Mouse (Mus musculus) adipocyte (in vitro differentiated cells): ENCODE measurements around the gene Gadd45g.

Experiments used
- DNase-seq: peaks from one replicate; pipeline ENCODE4 v3.0.0-alpha.2; 2016; ENCODE audit warnings: low spot score

Gene Gadd45g

DNA sequence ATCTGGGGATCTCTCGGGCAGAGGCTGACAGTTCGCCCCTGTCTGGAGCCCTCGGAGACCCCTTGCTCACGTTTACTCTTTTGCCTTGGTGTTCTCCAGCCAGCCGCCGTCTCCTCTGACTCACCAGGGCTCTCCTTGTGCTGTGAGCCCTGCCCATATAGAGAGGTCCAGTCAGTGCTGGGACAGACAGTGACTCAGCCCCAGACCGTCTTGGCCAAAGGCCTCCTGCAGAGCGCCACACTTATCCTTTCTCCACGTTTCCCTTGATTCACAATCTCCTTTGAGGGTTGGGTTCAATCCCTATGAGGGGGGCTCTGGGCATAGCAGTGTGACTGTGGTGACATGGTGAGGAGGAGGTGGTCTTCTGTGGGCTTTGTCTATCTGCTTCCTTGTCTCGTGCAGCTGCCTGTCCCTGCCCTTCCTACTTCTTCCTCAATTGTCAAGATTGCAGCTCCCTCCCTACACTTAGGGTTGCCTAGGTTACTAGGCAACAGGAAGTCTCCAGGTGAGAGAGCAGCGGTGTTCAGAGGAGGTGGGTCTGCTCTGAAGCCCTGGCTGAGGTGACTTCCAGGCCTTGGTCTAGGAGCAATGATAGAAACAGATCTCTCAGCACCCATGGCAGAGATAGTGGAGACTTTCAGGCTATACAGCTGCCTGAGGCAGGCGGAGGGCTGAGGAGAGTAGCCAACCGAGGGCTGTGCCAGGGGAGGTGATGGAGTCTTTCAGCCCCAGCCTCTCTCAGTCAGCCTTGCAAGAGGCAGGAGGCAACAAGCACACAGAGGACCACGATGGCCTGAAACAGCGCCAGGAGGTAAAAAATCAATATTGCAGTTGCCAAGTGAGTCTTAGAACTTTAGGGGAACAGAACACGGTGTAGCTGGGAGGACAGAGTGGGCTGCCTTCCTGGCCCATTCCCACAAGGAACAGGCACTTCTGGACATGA is 7.1 kb downstream of the Gadd45g start:
- peak; percentile 78 for DNase-seq

DNA sequence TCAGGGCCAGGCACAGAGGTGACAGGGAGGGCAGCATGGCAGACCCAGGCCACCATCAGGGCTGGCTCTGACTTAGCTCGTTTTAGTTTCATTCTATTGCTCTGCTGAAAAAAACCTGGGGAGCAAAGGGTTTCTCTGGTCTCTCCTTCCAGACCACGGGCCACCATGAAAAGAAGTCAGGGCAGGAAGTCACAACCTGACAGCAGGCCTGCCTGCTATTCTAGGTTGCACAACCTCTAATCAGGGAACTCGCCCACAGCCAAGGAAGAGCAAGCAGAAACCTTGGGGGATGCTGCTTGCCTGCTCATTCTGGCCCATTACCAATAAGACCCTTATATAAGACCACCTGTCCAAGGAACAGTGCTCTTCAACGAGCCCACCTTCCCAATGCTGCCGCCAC is 9.1 kb downstream of the Gadd45g start:
- no peak for DNase-seq

DNA sequence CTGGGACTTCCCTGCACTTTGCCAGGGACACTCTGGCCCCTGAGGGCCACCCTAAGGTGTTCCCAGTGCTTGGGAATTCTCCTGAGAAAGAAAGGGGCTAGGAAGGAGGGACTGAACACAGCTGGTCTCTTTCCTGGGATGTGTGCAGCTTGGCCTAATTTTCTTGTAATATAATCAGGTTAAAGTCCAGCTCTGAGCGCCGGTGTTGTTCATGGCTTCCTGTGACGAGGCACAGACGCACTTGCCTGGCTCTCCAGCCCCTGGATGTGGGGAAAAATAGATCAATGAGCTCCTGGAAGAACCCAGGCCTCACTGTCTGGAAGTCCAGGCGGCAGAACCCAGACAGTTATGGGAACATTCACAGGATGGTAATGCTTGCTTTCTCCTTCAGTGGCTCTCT is 10.7 kb downstream of the Gadd45g start:
- DNase-seq = no peak

DNA sequence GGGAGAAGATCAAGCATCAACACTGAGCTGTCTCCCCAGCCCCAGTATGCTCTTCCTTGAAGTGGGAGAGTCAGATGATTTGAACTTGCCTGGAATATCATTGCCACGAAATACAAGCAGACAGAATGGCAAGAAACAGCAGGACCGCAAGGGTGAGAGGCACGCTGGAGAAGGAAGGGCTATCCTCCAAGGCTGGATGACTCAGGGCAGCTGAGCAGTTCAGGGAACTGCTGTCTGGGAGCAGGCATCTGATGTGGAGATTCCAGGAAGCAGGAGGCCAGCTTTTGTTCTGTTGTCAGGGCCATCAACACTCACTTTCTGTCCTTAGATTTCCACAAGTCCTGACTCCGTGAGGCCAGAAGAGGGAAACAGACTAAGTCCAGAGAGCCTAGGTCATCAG is 12.0 kb downstream of the Gadd45g start:
- DNase-seq = peak; percentile 47

DNA sequence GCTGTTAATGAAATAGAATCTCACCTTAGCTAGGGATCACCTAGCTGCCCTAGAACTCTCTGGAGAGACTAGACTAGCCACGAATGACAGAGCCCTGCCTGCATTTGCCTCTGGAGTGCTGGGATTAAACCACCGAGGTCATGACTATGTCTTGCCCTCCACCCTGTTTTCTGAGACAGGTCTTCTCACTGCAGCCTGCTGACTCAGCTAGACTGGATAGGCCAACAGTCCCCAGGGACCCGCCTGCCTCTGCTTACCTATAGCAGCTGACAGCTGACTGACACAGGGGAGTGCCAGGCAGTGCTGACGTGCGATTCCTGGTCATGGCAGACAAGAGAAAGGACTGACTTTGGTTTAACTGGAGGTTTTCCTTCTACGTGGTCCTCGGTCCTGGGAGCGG is 12.7 kb downstream of the Gadd45g start:
- DNase-seq = no peak

DNA sequence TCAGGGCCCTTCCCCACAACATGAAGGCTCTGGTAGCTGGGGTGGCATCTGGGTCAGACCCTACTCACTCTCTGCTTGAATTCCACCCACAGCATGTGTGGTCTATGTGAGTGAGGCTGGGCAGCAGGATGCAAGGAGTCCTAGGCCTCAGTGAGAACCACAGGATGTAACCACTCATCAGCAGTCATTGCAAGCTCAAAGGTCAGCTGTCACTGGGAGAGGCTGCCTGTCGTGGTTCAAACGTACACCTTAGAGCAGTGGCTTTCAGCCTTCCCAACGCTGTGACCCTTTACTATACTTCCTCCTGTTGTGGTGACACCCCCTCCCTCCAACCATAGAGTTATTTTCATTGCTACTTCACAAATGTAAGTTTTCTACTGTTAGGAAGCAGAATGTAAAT is 13.3 kb downstream of the Gadd45g start:
- DNase-seq = no peak

DNA sequence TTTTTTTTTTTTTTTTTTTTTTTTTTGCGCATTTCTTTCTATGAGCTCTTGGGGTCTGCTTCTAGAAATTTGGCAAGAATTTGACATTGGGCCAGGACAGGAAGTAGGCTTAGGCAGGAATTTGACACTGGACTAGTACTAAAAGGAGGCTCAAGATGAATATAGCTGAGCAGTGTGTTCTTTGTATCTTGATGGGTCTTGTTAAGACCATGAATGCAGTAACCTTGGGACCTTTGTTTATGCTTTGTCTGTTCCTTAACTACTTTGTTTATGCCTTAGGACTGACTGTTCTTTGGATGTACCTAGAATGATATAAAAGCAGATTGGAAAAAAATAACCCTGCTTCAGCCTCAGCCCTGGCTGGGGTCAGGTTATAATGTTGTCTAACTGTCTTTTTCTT is 16.3 kb downstream of the Gadd45g start:
- no peak for DNase-seq

DNA sequence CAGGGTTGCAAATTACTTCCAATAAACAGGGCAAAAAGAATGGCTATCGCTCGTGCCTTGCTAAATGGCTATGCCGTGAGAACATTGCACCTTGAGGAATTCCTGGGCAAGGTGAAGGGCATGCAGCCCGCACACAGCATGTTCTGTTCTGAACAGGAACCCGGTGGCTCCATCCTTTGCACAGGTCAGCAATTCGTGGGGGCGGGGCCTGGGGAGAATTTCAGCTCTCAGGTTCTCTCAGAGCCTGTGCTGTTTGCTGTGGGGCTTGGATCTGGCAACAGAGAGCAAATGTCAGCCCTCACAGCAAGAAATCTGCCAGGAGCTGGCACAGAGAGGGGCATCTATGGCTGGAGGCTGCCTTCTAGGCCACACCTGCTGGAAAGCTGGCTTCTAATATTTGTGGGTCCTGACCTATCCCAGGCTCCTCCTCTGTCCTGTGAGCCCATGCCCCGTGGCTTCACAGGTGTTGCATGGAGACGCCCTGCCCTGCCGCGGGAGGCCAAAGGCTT is 19.7 kb downstream of the Gadd45g start:
- no peak for DNase-seq

DNA sequence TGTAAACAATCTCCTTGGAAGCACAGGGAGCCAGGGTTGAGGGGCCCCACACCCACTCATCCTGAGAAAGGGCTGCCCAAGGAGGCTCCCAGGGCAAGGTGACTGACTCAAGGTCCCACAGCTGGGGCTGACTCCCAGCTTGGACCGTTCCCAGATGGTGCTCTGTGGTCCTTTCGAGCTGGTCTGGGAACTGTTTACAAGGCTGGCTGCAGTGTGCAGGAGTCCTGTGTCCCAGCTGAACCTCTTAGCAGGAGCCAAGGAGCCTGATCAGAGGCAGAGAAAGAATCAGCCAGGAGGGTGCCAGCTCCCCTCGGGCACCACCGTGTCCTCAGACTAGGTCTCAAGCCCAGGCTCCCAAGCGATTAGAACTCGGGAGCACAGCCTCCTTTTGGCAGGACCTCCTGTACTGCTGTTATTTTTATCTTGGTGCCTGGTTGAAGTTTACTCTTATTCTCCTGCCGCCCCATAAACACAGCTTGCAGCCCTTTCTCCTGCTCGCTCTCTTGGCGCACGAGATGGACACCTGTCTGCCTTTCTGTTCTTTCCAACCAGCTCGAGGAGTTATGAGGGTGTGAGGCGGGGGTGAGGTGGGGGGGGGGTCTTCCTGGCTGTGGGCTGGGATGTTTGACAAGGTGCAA is 22.1 kb downstream of the Gadd45g start:
- DNase-seq = peak; percentile 71

DNA sequence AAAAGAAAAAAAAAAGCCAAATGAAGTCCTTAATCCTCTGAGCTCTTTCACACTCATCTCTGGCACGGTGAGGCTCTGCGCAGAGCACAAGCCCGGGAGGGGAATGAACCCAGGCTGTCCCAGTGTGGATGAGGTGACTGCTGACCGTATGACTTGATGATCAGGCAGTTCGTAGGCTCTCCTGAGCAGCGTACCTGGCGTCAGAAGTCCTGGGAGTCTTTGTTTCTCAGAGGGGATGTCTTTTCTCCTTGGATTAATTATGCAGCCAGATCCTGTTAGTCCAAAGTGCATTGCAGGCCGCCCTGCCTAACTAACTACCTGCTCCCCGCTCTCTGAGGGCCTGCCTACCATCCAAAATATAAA is 22.6 kb downstream of the Gadd45g start:
- no peak for DNase-seq

DNA sequence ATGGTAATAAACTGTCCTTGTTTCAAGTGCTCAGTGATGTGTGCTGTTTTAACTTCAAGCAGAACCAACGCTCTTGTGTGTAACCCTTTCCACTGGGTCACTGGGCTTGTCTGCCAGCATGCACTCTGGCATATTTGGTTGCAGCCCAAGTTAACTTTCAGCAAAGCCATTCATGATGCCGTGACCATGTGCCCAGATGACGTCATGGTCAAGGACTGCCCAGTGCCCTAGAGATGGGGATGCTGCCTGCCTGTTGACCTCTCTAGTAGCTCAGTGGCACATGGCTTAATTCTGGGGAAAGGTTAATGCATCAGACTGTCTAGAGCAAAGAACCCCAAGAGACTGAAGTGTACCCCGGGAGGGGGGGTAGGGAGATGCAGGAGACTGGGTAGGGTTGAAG is 24.7 kb downstream of the Gadd45g start:
- DNase-seq = peak; percentile 84

DNA sequence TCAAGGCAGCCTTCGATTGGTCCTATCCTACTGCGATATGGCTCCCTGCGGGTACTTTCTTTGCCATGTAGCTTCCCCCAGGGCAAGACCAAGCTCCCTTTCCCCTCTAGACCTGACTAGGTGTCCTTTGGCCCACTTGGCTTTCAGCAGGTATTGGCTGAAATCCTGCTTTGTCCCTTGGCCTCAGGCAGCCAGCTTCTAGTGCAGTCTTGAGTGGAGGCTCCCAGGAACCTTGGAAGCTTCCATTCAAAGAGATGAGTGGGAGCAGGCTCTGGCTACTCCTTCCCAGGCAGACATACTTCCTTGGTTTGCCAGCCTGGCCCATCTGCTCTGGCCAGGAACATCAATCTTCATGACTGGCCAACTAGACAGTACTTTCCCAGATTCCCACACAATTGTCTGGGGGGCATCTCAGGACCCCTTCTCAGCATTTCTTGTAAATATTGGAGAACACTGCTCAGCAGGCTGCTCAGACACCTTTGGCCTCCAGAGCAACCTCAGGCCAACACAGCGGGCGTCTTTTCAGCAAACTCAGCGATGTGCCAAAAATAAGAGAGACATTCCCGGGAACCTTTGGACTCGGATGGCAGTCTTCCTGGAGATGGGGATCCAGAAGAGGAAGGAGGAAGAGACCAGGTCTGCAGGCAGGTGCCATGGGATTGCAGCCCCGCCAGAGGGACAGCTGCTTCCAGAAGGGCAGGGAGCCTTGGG is 25.9 kb downstream of the Gadd45g start:
- peak; percentile 82 for DNase-seq

DNA sequence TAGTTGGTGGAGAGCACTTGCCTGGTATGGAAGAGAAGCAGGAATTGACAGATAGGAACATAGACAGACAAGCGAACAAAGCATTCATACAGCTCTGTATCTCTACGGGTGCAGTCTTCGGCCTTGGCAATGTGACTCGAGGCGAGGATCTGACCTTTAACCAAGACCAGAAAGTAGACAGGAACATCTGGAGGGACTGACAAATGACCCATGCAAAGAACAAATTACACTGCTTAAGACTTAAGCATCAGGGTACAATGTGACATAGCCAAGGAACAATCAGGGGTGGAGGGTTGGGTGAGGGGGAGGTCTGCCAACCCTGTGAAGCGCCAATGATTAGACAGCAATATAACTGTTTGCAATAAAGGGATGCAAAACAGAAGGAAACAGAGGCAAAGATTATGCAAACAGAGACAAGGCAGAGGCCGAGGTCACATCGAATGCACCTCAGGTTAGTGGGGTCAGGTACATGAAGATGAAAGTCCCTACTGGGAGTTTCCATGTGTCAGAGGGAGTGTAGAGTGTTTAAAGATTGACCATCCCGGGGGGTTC is 26.6 kb downstream of the Gadd45g start:
- DNase-seq = peak; percentile 41

DNA sequence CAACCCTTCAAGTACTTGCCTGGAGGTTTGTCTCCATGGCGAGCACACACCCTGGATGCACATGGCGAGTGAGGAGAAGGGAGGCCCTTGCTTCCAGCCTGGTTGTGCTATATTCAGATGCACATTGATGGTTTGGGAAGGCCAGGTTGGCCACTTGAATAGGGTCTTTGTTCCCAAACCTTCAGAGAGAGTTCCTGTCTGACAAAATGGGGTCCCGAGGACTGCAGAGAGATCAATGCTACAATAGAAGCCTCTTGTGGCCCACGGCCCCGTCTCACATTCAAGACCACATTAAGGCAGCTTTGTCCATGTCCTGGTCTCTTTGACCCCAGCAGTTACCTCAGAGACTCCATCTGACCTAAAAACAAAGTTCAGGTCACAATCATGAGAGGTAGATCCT is 27.3 kb downstream of the Gadd45g start:
- no peak for DNase-seq

DNA sequence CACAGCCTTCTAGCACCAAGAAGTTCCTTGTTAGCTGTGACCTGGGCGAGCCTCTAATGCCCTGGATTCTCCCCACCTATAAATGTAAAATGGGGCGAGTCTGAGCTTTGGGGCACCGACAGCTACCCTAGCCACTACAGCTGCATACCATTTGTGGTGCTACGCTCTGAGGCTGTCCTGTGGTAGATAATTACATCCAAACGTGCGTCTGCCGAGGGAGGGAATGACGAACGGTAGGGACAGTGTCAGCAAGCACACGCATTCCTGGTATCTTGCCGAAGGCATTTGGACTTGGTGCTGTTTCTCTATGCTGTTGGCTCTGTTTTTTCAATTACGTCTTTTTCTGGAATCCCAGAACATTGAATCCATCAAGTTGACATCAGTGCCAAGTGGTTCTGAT is 29.7 kb downstream of the Gadd45g start:
- DNase-seq = no peak

DNA sequence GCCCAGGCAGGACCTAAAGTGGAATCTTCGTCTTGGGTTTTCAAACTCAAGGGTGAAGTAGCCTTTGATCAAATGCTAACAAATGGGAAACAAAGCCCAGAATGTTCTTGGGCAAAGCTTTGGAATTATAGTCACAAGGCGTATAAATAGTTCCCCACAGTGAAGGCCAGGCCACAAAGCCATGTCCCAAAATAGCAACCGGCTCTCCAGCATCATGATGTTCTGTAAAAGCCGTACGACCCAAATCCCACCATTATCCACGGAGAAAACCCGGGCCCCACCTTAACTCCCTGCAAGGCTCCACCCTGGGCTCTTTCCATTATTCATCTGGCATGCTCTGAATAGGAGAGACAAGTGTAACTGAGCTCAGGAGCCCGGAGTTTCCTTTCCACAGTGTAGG is 32.3 kb downstream of the Gadd45g start:
- no peak for DNase-seq

DNA sequence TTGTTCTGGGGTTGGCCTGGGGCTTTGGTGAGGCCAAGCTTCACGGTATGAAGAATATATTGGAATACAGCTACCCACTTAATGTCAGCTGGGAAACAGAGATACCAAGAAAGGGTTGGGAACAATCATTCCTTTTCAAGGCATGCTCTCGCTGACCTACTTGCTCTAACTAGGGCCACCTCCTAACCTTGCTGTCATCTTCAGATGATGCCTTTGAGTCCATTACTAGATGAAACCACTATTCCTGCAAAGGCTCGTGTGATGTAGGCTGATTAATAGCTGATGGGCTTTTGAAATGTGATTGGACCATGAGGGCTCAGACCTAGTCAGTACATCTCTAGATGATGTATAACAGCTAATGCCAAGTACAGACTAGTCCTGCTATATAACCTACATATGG is 33.1 kb downstream of the Gadd45g start:
- no peak for DNase-seq

DNA sequence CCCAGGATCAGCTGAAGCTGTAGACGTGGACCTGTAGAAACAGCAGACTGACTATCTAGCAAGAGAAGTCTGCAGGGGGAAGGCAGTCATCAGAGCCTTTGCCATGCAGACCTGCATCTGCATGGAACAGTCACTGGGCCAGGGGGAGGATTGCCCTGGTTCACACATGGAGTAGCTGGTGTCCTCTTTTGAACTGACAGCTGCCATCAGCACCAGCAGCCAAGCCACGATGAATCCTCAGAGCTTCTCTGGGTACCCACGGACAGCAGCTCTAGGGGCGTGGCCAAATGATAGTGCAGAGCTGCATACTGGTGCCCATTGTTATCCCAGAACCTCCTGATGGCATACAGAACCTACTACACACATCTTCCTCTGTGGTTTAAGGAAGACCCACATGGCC is 33.5 kb downstream of the Gadd45g start:
- no peak for DNase-seq

DNA sequence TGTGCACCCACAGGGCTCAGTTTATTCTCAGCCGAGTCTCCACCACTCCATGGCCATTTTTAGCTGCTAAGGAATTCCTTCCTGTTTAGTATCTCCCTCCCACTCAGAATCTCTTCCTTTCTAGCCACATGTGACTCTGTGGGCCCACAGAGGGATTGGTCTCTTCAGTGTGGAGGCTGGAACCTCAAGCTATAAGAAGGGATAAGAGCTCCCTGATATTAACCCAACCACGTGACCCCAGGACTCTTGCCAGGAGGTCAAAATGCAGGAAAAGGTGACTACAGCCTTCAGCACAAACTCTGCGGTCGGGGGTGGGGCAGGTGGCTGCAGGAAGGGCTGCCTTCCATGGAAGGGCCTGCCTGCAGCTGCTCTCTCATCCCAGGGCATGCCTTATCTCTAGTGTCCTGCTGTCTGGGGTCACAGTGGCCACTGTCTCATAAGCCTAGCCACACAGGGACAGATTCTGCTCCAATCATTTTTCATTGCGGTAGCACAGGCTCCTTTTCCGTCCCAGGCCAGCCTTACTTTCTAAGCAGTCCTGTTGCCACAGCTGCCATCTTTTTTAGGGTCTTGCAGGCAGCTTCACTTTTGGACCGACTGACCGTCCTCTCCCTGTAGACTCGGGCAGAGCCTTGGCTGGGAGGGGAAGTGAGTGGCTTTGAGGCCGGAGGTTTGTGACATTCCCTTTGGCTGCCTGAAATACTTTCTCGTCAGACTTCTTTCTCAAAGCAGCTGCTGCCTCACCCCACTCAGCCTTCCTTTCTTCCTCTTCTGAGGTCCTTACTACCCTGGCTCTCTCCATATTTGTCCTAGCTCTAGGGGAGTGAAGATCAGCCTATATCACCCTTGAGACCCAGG is 35.0 kb downstream of the Gadd45g start:
- no peak for DNase-seq

DNA sequence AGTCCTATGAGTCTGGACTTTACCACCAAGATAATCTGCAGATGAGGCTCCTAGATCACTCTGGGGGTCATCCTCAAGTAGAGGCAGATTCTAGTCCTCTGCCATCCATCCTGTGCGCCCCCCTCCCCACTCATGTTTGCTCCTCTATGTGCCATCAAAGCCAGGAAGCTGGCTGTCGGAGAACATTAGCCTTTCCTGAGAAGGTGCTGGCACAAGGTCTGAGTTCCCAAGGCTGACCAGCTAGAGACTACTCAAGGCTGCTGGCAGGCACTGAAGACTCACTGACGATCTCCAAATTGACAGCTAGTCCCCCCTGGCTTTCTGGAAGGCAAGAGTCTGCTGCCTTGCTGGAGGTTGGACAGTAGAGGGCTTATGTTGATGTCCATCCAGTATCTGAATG is 35.7 kb downstream of the Gadd45g start:
- DNase-seq = no peak

DNA sequence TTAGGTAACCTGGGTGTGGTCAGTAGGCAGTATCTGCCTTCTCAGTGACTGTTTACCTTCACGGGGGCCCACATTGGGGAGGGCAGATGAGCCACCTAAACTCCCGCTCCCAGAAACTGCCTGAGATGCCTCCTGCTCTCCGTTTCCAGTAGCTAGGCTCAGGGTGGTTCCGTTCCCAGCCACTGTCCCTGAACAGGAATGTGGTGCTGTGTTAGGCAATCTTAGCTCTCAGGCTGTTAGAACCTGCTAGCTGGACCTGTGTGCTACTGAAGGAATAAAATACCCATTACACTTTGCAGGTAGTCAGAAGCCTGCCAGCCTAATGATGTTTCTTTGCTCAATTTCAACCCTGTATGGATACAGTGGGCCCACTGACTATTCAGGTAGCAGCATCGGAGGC is 37.8 kb downstream of the Gadd45g start:
- DNase-seq = no peak

DNA sequence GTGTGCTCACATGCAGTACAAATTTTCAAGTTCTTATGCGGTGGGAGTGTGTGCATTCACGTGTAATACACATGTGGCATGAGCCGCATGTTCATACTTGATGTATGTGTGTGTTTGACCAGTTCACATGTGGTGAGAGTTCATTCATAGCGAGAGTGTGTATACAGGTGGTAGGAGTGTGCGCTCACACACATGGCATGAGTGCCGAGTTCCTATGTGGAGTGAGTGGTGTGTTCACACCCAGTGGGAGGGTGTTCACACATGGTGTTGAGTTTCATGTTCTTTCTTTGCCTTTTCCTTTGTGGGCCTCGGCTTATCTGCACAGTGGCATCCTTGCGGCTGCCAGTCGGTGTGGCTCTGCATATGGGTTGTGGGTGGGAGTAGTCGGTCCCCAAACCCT is 39.1 kb downstream of the Gadd45g start:
- DNase-seq = no peak
